Mouse (Mus musculus): ENCODE results near the gene Cpz.

Gene Cpz

DNA sequence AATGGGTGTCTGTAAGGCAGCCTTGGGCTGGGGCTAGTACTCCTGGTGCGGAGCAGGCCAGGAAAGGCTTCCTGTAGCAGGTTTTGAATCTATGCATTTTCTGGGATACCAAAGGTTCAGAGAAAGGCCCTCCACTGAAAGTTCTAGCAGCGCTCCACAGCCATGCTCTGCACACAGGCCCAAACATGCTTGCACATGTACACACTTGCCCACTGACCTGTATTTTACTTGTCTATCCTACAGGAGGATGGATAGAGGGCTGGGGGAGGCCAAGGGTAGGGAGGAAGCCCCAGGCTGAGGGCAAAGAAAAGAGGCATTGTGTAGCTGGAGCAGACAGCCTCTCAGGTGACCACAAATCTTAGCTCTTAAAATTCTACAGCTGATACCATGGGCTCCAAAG lies 1.1 kb downstream of the Cpz start:
- DNase-seq = no peak

DNA sequence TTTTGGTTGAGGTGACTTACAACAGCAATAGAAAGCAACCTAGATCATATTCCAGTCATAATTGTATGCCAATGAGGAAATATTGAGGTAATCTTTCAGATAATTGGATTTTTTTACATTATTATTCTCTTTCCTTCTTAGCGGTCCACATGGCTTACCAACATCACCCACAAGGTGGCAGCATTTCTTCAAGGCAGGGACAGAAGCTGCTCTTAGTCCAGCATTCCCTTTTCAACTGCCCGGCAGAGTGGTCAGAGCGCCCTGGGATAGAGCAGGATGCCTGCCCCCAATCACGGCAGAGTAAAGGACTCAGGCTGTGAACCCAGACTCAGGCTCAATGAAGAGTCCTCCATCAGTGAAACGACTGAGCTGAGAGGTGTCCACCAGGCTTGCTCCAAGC lies 1.8 kb downstream of the Cpz start:
- DNase-seq = peak; percentile 79

- no peak for DNase-seq
Observed at GRCm38 (mm10) chr5:35516781-35517180, 8.7 kb downstream of the Cpz start.

DNA sequence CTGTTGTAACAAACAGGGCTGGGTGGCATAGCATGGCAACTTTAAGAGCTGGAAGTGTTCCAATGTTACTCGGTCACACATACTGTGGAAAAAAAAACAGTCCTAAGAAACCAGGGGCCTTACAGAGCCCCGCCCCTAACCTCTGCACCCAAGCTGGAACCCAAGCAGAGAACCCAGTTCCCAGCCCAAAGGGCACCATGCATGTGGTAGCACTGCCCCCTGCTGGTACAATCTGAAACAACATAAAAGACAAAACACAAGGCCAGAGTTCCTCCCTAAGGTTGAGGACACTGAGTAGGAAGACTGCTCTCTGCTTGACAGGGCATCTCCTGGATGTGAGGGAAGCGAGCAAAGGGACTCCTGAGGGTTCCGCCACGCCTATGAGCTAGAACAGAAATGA lies 14.9 kb downstream of the Cpz start:
- DNase-seq = peak; percentile 77

- DNase-seq = no peak
Observed at GRCm38 (mm10) chr5:35505016-35505415, 20.5 kb downstream of the Cpz start.

GRCm38 (mm10) chr5:35497344-35497743 lies 28.2 kb downstream of the Cpz start:
- DNase-seq = no peak

DNA sequence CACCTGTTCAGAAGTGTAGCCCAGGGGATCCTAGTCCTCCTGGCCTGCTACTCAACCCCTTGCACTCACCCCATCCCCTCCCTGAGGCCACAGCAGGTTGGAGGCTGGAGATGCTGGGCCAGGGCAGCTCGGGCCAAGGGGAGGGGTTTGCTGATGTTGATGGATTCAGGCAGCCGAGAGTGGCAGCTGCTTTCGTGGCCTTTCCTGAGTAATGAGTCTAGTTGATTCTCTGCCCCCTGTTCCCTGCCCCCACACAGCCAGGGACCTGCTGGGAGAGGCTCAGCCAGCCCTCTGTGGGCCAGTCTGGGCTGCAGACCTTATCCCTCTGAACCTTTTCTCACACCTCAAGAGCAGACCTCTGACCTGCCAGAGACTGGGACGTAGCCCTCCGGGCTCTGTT lies 29.5 kb downstream of the Cpz start:
- no peak for DNase-seq

DNA sequence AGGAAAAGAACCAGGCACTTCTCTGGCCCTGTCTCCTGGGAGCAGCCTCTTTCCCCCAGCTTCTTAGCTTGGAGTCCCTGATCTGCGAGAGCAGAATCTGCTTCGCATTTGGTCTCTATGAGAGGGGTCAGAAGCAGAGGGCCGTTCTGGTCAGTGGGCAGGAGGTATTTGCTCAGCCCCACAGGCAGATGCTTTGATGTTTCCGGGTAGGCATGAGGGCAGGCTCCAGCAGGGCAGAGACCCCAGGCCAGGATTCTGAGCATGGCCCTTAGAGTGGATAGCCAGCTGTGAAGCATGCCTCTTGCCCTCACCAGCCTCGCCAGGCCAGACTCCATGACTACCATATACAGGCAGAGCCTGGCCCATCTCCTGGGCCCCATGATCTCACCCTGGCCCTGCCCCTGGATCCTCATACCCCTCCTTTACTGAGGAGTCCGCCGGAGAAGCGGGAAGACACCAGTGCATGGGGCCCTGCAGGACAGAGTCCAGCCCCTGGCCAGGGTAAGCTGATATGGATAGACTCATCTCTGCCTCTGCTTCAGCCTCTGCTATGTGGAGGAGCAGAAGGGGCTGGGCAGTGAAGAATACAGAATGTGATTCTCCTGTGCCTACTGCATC lies 30.6 kb downstream of the Cpz start:
- DNase-seq = no peak

GRCm38 (mm10) chr5:35493770-35494169 lies 31.7 kb downstream of the Cpz start:
- DNase-seq = no peak

DNA sequence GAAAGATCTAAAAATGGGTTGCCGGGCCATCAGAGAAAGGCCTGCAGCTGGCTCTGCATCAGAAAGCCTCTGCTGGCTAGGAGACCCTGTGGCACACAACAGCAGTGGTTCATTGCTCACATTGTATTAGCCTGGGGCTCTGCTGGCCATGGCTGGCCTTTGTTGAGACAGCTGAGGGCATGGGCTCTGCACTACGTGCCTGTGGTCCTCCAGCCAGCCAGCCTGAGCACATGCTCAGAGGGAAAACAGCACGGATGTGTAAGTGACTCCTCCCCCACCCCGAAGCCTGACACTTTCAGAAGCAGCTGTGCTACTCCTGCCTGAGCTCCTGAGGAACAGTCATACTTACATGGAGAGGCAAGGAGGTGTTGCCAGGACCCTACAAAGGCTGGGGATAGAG lies 46.0 kb downstream of the Cpz start:
- no peak for DNase-seq

- DNase-seq = peak; percentile 5
Observed at GRCm38 (mm10) chr5:35475236-35475635, 50.3 kb downstream of the Cpz start.

- DNase-seq = no peak
Observed at GRCm38 (mm10) chr5:35470885-35471528, 54.5 kb downstream of the Cpz start.

DNA sequence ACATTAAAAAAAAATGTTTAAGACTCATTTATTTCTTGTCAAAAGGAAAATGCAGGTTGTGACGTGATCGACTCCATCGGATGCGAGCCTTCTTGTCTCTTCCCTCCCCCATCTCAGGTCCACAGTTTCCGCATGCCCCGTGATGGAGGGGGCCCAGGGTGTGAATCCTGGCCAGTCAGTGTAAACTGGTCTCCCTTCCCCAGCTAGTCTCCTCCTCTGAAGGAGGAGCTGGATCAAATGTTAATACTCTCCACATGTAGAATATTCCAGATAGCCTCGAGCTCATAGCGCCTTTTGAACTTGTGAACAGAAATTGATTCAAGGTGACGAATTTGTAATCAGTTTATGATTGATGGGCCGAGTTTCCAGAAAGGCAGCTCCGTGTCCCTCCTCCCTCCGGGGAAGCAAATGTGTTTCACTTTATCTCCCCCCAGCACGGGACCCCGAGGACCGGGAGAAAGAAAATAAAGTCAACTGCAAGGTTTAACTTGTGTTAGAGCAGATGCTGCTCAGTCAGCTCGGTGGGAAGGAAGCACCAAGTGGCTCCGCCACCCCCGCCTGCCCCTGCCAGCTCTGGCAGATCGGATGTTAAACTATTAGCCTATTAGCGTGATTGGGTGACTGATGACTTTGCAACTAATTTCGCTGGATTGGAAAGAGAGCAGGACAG lies 59.4 kb downstream of the Cpz start:
- DNase-seq = no peak

DNA sequence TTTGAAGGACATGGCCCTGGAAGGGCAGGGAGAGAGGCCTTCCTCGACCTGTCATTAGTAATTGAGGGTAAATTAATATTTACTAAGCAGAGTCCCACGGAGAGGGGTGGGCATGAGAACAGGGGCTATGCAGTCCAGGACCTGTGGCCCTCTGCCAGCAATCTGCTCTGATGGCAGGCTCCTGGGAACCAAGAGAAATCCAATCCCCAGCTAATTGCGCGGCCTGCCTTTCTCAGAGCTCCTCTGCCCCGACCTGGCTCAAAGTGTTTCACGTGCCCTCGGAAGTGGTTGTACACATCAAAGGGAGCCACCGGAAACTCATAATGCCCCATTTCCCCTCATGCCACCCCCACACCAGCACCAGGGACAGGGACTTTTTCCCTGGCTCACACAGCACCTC lies 63.4 kb downstream of the Cpz start:
- no peak for DNase-seq

DNA sequence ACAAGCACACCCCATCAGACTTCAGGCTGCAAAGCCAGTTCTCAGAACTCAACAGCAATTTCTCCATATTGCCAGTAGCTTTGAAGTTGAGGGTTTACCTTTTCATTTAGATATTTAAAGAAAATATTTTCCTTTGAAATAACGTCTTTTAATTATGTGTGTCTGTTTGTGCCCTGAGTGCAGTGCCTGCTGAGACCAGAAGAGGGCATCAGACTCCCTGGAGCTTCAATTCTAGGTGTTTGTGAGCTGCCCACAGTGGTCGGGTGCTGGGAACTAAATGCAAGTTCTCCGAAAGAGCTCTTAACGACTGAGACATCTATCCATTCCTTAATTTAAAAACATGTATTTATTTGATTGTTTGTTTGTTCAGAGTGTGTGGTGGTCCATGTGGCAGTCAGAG lies 65.7 kb downstream of the Cpz start:
- DNase-seq = no peak

DNA sequence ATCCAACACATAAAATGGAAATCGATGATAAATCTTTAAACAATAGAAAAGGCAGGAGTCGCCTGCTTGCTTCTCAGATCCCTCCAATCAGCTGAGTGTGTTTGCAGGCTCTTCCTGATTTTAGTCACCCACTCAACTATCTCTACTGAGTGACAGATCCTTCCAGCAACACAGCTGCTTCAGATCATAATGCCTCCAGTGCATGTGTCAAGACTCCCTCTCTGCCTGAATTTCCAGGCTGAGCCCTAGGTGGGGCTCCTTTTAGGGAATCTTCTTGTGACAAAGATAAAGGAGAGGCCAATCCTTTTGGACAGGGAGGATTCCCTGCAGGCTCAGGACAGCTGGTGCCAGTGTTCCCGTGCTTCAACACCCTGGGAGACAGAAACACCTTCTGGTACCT lies 67.2 kb downstream of the Cpz start:
- DNase-seq = no peak

DNA sequence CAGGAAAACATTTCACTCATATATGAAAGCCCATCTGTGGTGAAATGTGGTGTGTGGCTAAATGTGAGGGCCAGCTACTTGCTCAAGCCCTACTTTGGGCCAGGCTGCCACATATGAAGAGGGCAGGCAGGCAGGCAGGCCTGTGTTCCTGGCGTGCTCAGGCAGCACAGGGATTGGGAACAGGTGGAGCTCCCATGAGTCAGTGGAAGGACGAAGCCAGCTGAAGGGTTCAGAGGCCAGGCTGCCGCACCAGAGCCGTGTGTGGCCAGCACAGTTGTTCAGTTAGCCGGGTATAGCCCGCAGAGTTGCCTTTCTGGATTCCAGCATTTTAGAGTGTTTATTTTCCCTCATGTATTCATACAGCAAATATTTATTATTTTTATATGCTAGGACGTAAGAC lies 68.1 kb downstream of the Cpz start:
- no peak for DNase-seq

GRCm38 (mm10) chr5:35454187-35454800 lies 71.2 kb downstream of the Cpz start:
- DNase-seq = no peak
